Mouse (Mus musculus) right cerebral cortex, postnatal 36 days (tissue): ENCODE measurements at regions not wholly inside any gene's neighbourhood (a gene's known extent, or its start where the extent isn't known, plus 50 kb on each side); places are given as distances from the start of the nearest gene placed in this dataset.

Experiments
- DNase-seq, 2 experiments: peaks; one replicate each; pipeline ENCODE4 v3.0.0; 2022; ENCODE audit warnings: low spot score in 2 of 2, mixed read lengths in 1 of 2

- DNase-seq, result no peak
These were observed 322.2 kb upstream of the Tbx3 start for GRCm38 (mm10) chr5:119348303-119348702.

- DNase-seq, result no peak
These were observed 321.1 kb upstream of the Tbx3 start for GRCm38 (mm10) chr5:119349395-119349794.

- no peak for DNase-seq
These were observed 320.0 kb upstream of the Tbx3 start for GRCm38 (mm10) chr5:119350325-119350915.

GRCm38 (mm10) chr5:119355471-119355870, 315.0 kb upstream of the Tbx3 start:
- DNase-seq, result no peak

- no peak for DNase-seq
These were observed 314.4 kb upstream of the Tbx3 start for GRCm38 (mm10) chr5:119356051-119356450.

- DNase-seq, result no peak
These were observed 310.8 kb upstream of the Tbx3 start for GRCm38 (mm10) chr5:119359709-119360108.

- DNase-seq, result no peak
These were observed 310.1 kb upstream of the Tbx3 start for GRCm38 (mm10) chr5:119360351-119360750.

GRCm38 (mm10) chr5:119361406-119362044, 308.9 kb upstream of the Tbx3 start:
- DNase-seq, result no peak

- DNase-seq, result no peak
These were observed 308.0 kb upstream of the Tbx3 start for GRCm38 (mm10) chr5:119362452-119362851.

- DNase-seq, result no peak
These were observed 306.2 kb upstream of the Tbx3 start for GRCm38 (mm10) chr5:119364250-119364649.

GRCm38 (mm10) chr5:119365157-119365556, 305.3 kb upstream of the Tbx3 start:
- DNase-seq, result no peak

- no peak for DNase-seq
These were observed 304.2 kb upstream of the Tbx3 start for GRCm38 (mm10) chr5:119366296-119366695.

GRCm38 (mm10) chr5:119370481-119370880, 300.0 kb upstream of the Tbx3 start:
- no peak for DNase-seq

- no peak for DNase-seq
These were observed 299.5 kb upstream of the Tbx3 start for GRCm38 (mm10) chr5:119370931-119371330.

GRCm38 (mm10) chr5:119373774-119374700, 296.4 kb upstream of the Tbx3 start:
- DNase-seq, result no peak

- DNase-seq, result no peak
These were observed 295.6 kb upstream of the Tbx3 start for GRCm38 (mm10) chr5:119374861-119375260.

- no peak for DNase-seq
These were observed 292.2 kb upstream of the Tbx3 start for GRCm38 (mm10) chr5:119378261-119378660.

- no peak for DNase-seq
These were observed 290.5 kb upstream of the Tbx3 start for GRCm38 (mm10) chr5:119379915-119380432.

- no peak for DNase-seq
These were observed 289.0 kb upstream of the Tbx3 start for GRCm38 (mm10) chr5:119381495-119381894.

GRCm38 (mm10) chr5:119385506-119385905, 285.0 kb upstream of the Tbx3 start:
- no peak for DNase-seq

GRCm38 (mm10) chr5:119386821-119387220, 283.6 kb upstream of the Tbx3 start:
- DNase-seq, result no peak

- DNase-seq, result no peak
These were observed 283.2 kb upstream of the Tbx3 start for GRCm38 (mm10) chr5:119387261-119387660.
